Mouse (Mus musculus) lung, postnatal 25 days (tissue): ENCODE results near the gene Slc7a15.
"Not testable (repeated sequence)": the region's sequence is repeated elsewhere in the genome, so short reads cannot be mapped to it uniquely, and the experiment has no call there.

Experiments
- DNase-seq: peaks from one replicate; pipeline ENCODE4 v3.0.0; 2022; ENCODE audit warnings: low spot score

Gene Slc7a15

GRCm38 (mm10) chr12:8598966-8599365, at the start of gene Slc7a15:
TSS of gene Slc7a15 (minus strand) at chr12:8599066.
- not testable (repeated sequence) for DNase-seq

- DNase-seq, result not testable (repeated sequence)
These were observed 49.3 kb upstream of the Slc7a15 start for GRCm38 (mm10) chr12:8648211-8648610.

GRCm38 (mm10) chr12:8641425-8641735, 42.5 kb upstream of the Slc7a15 start:
- no peak for DNase-seq

GRCm38 (mm10) chr12:8640711-8641424, 42.0 kb upstream of the Slc7a15 start:
- DNase-seq, result peak; percentile 97

- not testable (repeated sequence) for DNase-seq
These were observed 41.3 kb upstream of the Slc7a15 start for GRCm38 (mm10) chr12:8640186-8640585.

DNA sequence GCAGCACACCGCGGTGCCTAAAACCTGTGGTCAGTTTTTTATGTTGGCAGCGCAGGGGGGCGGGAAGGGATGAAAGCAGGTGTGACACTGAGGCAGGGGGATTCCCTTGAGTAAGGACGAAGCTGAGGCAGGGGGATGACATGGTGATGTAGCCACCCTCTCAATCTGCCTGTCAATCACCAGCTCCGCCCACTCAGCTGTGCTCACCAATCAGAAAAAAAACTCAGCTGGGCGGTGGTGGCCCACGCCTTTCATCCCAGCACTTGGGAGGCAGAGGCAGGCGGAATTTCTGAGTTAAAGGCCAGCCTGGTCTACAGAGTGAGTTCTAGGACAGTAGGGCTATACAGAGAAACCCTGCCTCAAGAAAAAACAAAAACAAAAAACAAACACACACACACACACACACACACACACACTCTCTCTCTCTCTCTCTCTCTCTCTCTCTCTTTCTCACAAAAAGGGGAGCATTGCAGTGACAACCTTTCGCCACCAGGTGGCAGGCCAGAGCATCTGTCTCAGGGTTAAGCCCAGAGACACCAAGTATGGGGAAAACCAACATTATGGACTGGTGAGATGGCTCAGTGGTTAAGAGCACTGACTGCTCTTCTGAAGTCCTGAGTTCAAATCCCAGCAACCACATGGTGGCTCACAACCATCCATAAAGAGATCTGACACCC, 39.7 kb upstream of the Slc7a15 start:
- DNase-seq, result peak; percentile 85

GRCm38 (mm10) chr12:8636945-8637344, 38.1 kb upstream of the Slc7a15 start:
- DNase-seq, result peak; percentile 28

DNA sequence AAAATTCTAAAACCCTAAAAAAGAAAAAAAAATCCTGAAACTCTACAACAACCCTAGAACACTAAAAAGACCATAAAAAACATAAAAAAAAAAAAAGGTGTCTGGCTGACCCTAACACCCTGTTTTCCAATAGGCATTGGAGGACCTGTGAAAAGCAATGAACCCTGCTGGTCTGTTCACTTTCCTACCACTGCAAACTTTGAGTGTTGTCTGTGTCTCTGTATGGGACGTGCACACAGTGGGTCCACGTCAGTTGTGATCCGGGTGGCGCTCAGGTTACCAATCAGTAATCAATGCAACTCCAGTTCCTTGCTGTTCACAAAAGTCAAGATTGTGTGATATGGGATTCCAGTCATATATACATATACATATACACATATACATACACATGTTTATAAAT, 36.7 kb upstream of the Slc7a15 start:
- no peak for DNase-seq

GRCm38 (mm10) chr12:8634306-8634705, 35.4 kb upstream of the Slc7a15 start:
- DNase-seq, result no peak

- DNase-seq, result no peak
These were observed 34.0 kb upstream of the Slc7a15 start for GRCm38 (mm10) chr12:8632737-8633365.

DNA sequence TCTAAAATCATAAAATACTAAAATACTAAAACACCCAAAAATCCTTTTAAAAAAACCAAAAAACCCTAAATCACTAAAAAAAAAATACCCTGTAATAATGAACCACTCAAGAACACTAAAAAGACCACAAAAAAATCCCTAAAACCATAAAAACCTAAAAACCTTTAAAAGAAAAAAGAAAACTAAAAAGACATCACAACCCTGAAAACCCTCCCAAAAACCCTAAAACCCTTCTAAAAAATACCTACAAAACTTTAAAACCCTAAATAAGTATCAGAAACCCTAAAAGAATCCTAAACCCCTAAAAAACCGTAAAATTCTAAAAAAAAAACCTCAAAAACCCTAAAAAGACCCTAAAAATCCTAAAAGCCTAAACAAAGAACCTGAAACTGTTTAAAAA, 32.8 kb upstream of the Slc7a15 start:
- no peak for DNase-seq

DNA sequence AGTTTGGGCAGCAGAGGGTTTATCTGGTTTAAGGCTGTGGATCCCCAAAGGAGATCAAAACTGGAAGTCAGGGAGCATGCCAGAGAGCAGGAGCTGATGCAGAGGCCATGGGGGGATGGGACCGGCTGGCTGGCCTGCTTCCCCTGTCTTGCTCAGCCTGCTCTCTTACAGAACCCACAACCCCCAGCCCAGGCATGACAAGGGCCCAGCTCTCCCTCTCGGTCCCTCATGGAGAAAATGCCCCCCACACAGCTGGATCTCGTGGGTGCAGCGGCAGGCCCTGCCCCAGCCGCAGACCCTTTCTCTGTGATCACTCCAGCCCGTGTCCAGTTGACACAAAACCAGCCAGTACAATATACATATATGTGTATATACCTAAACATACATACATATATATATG, 30.7 kb upstream of the Slc7a15 start:
- no peak for DNase-seq

- no peak for DNase-seq
These were observed 21.8 kb upstream of the Slc7a15 start for GRCm38 (mm10) chr12:8620678-8621018.

GRCm38 (mm10) chr12:8619827-8620677, 21.2 kb upstream of the Slc7a15 start:
- DNase-seq, result no peak

DNA sequence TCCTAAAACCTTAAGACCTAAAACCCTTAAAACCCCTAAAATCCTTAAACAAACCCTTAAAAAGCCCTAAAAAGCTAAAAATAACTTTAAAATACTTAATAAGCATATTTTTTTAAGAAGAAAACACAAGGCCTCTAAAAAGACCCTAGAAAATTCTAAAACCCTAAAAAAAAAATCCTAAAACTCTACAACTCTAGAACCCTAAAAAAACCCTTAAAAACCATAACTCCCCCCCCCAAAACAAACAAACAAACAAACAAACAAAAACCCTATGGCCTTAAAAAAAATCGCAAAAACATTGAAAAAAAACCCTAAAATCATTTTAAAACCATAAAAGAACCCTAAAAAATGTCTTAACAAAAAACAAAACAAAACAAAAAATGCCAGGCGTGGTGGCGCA, 19.4 kb upstream of the Slc7a15 start:
- no peak for DNase-seq

GRCm38 (mm10) chr12:8609070-8609469, 10.2 kb upstream of the Slc7a15 start:
- no peak for DNase-seq

DNA sequence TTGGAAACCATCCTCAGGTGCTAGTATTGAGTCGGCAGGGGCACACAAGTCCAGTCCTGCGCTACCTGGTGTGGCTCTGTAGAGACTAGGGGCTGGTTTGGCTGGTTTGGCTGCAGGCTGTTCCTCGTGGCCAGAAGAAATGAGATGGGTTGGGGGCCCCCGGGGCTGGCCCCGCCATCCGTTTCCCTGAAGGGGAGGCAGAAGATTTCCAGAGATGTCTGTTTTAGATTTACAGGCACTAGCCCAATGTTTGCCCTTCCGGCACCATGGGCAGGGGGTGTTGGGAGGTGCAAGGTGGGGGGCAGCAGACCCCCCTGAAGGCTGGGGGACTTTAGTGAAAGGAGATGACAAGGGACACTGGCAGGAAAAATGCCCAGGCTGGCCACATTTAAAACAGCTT, 3.3 kb downstream of the Slc7a15 start:
- no peak for DNase-seq

- not testable (repeated sequence) for DNase-seq
These were observed 7.5 kb downstream of the Slc7a15 start for GRCm38 (mm10) chr12:8591326-8591725.

DNA sequence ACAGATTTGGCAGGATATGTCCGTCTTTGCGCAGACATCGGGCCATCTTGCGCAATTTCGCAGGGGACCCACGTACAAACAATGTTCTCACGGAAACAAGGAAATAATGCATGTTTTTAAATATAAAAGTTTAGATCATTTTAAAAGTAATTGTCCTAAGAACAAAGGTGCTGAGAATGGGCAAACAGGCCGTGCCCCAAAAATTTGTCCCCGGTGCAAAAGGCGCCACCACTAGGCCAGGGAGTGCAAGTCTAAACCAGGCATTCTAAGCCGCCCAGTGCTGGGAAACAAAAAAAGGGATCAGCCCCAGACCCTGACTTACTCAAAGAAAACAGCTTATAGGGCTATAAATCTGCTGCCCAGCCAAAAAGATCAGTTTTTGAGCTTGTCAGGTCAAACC, 25.5 kb downstream of the Slc7a15 start:
- DNase-seq, result no peak

GRCm38 (mm10) chr12:8571903-8572341, 26.9 kb downstream of the Slc7a15 start:
- DNase-seq, result not testable (repeated sequence)

GRCm38 (mm10) chr12:8571287-8571902, 27.5 kb downstream of the Slc7a15 start:
- DNase-seq, result not testable (repeated sequence)

DNA sequence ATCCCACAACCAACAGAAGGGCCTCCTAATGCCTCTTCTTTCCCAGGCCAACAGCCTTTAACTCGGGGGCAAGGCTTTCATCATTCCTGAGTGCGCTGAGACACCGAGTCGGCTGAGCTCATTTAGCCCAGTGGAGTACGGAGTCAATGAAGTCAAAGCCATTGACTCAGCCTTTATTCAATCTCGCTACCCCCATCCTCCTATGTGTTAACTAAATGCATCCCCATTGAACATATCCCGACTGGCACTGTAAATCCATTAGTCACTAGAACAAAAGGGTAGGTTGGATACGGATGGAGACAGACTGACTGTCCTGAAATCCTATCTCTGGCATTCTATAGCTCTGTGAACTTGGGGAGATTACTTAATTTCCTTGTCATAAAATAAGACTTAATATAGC, 36.7 kb downstream of the Slc7a15 start:
- not testable (repeated sequence) for DNase-seq
